ENCODE assay signal across 8 mouse cellular contexts in the genomic region with DNA sequence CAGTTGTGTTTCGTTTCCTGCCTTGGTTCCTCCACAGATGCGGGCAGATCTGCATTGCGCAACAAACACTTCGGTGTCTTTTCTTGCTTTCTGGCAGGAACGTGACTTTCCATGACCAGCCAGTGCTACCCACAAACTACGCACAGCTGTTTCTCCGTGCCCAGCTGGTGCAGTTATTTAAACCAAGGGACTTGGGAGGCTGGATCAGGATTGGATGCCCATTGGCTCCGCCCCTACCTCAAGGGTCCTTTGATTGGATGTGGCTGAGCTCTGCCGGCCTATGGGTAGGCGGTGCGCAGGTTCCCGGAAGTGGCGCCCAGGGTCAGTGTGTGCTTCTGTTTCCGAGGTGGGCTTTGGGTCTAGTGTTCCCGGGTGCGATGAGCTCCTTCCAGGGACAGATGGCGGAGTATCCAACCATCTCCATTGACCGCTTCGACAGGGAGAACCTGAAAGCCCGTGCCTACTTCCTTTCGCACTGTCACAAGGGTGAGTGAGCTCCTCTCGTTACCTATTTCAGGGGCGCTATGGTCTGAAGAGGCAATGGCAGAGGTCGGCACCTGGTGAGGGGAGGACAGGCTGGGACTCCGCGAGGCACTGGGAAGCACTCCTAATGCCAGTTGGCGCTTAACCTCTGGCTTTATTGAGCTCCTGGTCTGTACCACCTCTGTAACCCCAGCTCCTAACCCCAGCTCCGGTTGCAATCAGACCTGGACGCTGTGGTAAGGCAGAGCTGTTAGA. TPM values are rescaled to one million over a fixed set of nuclear protein-coding genes. Genes with fewer than 3 reads are reported as not detected.
DNase-seq lines count a peak whose midpoint lies in the region; ATAC-seq and TF ChIP-seq lines count a peak whose summit lies in the region.

A gene (plus strand): TSS at position 291 of the 738 bp plus-strand sequence.

- H3K9ac ChIP-seq in embryonic facial prominence, embryonic 13.5 days = peak within 1 kb of the TSS; percentile 65
- H3K9ac ChIP-seq in heart, adult 2 months (ENCODE audit: low read depth, low read length) = peak within 1 kb of the TSS; percentile 64
- H3K9ac ChIP-seq in limb, embryonic 13.5 days = peak within 1 kb of the TSS; percentile 67
- H3K9ac ChIP-seq in midbrain, embryonic 16.5 days (ENCODE audit: low read depth, low read length) = peak within 1 kb of the TSS; percentile 60

- peak; percentile 82 for DNase-seq in 3134 (ENCODE audit: extremely low read depth, insufficient read length, low spot score)
- peak; percentile 92 to 93 for DNase-seq in adrenal gland, postnatal 36 days
- peak; percentile 88 to 93 for DNase-seq in heart, adult 2 months
- DNase-seq in kidney, adult 8-10 months = peak; percentile 92 to 93
- peak; percentile 79 to 93 for DNase-seq in spleen, postnatal 10 days (ENCODE audit: low spot score in 2 of 2)

- under 1% methylated on average over 29 of the region's 29 CpGs for WGBS in embryonic facial prominence, embryonic 13.5 days
- 1% methylated on average over 29 of the region's 29 CpGs for WGBS in heart, adult 2 months
- under 1% methylated on average over 29 of the region's 29 CpGs for WGBS in limb, embryonic 13.5 days
- 1% methylated on average over 29 of the region's 29 CpGs for WGBS in midbrain, embryonic 16.5 days

- no peaks in the 10 kb centered on the region for H3K9me3 ChIP-seq in embryonic facial prominence, embryonic 13.5 days
- H3K9me3 ChIP-seq in limb, embryonic 13.5 days = no peaks in the 10 kb centered on the region
- no peaks in the 10 kb centered on the region for H3K9me3 ChIP-seq in midbrain, embryonic 16.5 days (replicated peaks; ENCODE audit: control insufficient read depth, low read length, poor library complexity, severe bottlenecking)

- H3K79me2 ChIP-seq in heart, adult 2 months (replicated peaks; ENCODE audit: control insufficient read depth, insufficient read depth, low read length) = no peaks in the 10 kb centered on the region

- peak within 1 kb of the TSS; percentile 72 for H3K4me3 ChIP-seq in embryonic facial prominence, embryonic 13.5 days
- H3K4me3 ChIP-seq in heart, adult 2 months = peak within 1 kb of the TSS; percentile 70
- H3K4me3 ChIP-seq in limb, embryonic 13.5 days = peak within 1 kb of the TSS; percentile 64
- peak within 1 kb of the TSS; percentile 66 for H3K4me3 ChIP-seq in midbrain, embryonic 16.5 days (ENCODE audit: low read depth, low read length)

- H3K36me3 ChIP-seq in embryonic facial prominence, embryonic 13.5 days = no peaks in the 10 kb centered on the region
- no peaks in the 10 kb centered on the region for H3K36me3 ChIP-seq in heart, adult 2 months (ENCODE audit: control insufficient read depth, insufficient read depth, low read length)
- H3K36me3 ChIP-seq in limb, embryonic 13.5 days = no peaks in the 10 kb centered on the region
- H3K36me3 ChIP-seq in midbrain, embryonic 16.5 days (ENCODE audit: control insufficient read depth, insufficient read depth, low read length) = 0 out of 2 replicates have a peak, but pooled peaks cover 2% of the 10 kb centered on the region

- peaks cover 12% of the 10 kb centered on the region for H3K4me1 ChIP-seq in embryonic facial prominence, embryonic 13.5 days
- no peaks in the 10 kb centered on the region for H3K4me1 ChIP-seq in heart, adult 2 months (ENCODE audit: control insufficient read depth, insufficient read depth, low read length)
- peaks cover 11% of the 10 kb centered on the region for H3K4me1 ChIP-seq in limb, embryonic 13.5 days
- peaks cover 16% of the 10 kb centered on the region for H3K4me1 ChIP-seq in midbrain, embryonic 16.5 days (ENCODE audit: control insufficient read depth, insufficient read depth, low read length)

- peak; percentile 76; the same call in 1 of the 2 replicates for TF ChIP-seq EP300 in heart, adult 2 months (IDR thresholded peaks at IDR 0.05; ENCODE audit: insufficient read depth, low read depth, low read length)

- intact Hi-C loops in heart, adult 2 months (cut with DNase I) = loop anchor here (2.0 to 5.0 kb wide), 4 partner anchors 48 to 142 kb away; a partner anchor contains a TSS

- peak; percentile 71 for TF ChIP-seq POLR2A in heart, adult 2 months (IDR thresholded peaks at IDR 0.05; ENCODE audit: insufficient read depth, low read depth, low read length)

- no peak for TF ChIP-seq CTCF in heart, adult 2 months (IDR thresholded peaks at IDR 0.05)

- H3K4me2 ChIP-seq in embryonic facial prominence, embryonic 13.5 days = peak within 1 kb of the TSS; percentile 88
- H3K4me2 ChIP-seq in limb, embryonic 13.5 days (replicated peaks) = peak within 1 kb of the TSS; percentile 91
- peak within 1 kb of the TSS; percentile 96 for H3K4me2 ChIP-seq in midbrain, embryonic 16.5 days (ENCODE audit: low read length)

- no peak within 1 kb of the TSS for H3K27ac ChIP-seq in embryonic facial prominence, embryonic 13.5 days
- peak within 1 kb of the TSS; percentile 15; the same call in 1 of the 2 replicates for H3K27ac ChIP-seq in heart, adult 2 months
- H3K27ac ChIP-seq in limb, embryonic 13.5 days = no peak within 1 kb of the TSS
- no peak within 1 kb of the TSS for H3K27ac ChIP-seq in midbrain, embryonic 16.5 days (ENCODE audit: low read length)

- no peaks in the 10 kb centered on the region for H3K27me3 ChIP-seq in embryonic facial prominence, embryonic 13.5 days
- H3K27me3 ChIP-seq in heart, adult 2 months (ENCODE audit: control insufficient read depth, insufficient read depth, low read length) = no peaks in the 10 kb centered on the region
- no peaks in the 10 kb centered on the region for H3K27me3 ChIP-seq in limb, embryonic 13.5 days
- no peaks in the 10 kb centered on the region for H3K27me3 ChIP-seq in midbrain, embryonic 16.5 days (ENCODE audit: control insufficient read depth, insufficient read depth, low read depth, low read length)

- peak; percentile 97 for ATAC-seq in embryonic facial prominence, embryonic 13.5 days (ENCODE audit: insufficient number of reproducible peaks, insufficient read depth, low FRiP score, low TSS enrichment, low read depth)
- ATAC-seq in limb, embryonic 13.5 days (ENCODE audit: low FRiP score, low read depth) = peak; percentile 98
- ATAC-seq in midbrain, embryonic 16.5 days = peak; percentile 99

RNA-seq across cellular contexts. Expression of the gene that starts here (rescaled TPM):
- total RNA-seq in adrenal gland, postnatal 36 days (2021) = 1 to 10 TPM; 7.0 to 9.1 TPM
- polyA plus RNA-seq in embryonic facial prominence, embryonic 13.5 days (2015; fragmentation: Nextera tagmentation; extraction: Ambion mirVana) = 6.8 and 8.3 TPM in 2 replicates
- total RNA-seq in heart, adult 2 months (2021) = 1 to 10 TPM; 2.1 to 2.7 TPM
- polyA plus RNA-seq in heart, adult 2 months (2012; rRNA removed) = 2.1 and 5.1 TPM in 2 replicates
- polyA plus RNA-seq in limb, embryonic 13.5 days (2015; fragmentation: Nextera tagmentation; extraction: Ambion mirVana) = 7.7 TPM in 2 replicates
- polyA plus RNA-seq in midbrain, embryonic 16.5 days (2015; fragmentation: Nextera tagmentation; extraction: Ambion mirVana) = 6.6 and 9.7 TPM in 2 replicates
